Mouse (Mus musculus): ENCODE data around the gene Asic2.

The Asic2 gene

DNA sequence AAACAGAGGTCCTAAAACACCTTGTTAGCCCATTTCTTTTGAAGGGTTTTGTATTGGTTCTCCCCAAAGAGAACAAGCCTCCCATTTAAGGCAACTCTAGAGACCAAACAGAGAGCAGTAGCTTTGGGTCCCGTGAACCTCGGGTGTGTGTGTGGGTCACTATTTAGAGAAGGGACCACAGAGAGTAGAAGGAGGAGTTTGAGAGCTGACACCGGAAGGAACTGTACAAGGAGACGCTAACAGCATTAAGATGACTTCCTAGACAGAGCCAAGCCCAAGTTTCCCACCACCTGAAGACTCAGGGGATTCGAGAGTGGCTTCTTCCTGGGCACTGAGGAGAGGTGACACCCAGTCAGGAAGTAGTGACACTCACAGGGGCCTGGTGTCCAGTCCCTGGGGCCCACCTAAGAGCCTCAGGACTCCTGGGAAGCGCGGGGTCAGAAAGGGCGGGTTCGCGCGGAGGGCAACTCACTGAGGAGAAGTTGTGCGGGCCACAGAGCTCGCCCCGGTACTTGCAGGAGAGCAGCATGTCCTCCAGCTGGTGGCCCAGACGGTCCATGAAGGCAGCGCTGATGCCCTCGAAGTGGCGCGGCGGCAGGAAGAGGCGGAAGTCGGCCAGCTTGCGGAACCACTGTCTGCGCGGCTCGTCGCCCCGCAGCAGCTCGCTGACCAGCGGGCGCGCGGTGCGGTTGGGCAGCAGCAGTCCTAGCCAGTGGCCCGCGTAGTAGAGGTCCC is 816.8 kb downstream of the Asic2 start:
- DNase-seq (ENCODE audit: extremely low read depth, insufficient read length, low spot score), result peak; percentile 15

DNA sequence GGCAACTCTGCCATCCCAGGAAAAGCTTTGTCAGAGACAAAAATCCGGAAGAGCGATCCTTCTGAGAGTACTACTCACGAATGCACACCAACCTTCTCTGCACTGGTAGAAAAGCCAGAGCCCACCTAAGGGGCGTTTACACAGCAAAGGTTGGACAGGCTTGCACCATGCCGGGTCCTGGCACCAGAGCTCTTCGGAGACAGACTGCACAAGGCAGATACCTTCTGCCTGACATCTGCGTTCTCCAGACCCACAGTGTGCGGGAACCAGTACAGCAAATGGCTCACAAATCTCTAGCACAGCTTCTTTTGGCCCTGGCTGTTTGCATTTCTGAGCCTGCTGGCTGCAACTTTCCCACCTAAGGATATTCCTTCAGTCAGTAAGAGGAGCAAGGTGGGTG is 817.6 kb downstream of the Asic2 start:
- no peak for DNase-seq (ENCODE audit: extremely low read depth, insufficient read length, low spot score)

DNA sequence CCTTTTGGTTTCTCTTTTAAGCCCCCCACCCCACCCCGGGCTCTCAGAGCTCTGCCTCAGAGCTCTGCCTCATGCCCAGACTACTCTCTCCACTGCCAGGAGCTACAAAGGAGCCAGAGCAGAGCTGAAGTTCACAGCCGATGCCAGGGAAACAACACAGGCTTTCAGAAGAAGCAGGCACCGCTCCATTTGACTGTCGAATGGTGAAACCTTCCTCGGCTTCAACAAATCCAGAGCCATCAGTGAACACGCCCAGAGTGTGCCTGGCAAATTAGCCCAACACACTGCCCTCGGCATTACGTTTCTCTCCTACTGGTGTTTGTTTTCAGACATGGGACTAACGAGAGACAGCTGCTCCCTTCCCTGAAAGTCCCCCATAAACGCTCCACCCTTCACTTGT is 819.8 kb downstream of the Asic2 start:
- DNase-seq (ENCODE audit: extremely low read depth, insufficient read length, low spot score), result no peak

DNA sequence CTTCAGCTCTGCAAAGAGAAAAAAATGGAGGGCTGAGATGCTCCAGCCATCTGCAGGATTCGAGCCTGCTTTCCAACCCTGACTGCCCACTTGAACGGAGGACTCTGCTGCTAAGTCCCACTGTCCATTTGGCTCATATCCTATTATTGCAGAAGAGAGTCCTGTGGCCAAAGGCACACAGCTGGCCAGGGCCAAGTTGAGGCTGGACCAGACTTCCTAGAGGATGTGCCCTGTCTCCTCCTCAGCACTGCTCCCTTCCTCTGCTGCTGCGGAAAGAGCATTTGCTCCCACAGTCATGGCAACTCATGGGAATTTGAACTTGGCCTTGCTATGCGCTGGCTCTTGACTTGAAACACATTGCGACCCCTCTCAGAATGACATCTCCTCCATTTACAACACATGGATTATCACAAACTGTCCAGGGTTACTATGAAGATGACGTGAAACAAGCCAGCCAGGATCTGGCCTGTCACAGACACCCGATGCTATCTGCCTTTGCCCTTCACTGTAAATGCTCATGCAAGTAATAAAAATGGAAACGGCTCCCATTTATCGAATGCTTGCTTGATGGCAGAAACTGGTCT is 821.6 kb downstream of the Asic2 start:
- DNase-seq (ENCODE audit: extremely low read depth, insufficient read length, low spot score), result no peak

DNA sequence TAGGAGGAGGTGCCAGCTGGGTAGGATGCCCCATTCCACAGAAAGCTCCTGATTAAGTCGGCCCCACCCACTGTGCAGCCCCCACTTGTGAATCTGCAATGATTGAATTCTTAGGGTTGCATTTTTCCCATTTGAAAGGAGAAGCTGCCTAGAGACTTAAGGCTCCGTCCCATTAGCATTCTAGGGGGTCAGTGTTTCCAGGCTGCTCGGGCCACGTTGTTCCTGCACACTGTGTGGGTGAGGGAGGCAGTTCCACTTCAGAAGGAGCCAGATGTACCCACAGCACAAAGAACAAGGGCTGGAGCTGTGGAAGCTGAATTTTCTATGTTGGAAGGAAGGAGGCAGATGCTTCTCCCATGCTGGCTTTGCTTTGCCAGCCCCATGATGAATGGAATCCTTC is 833.1 kb downstream of the Asic2 start:
- no peak for DNase-seq (ENCODE audit: extremely low read depth, insufficient read length, low spot score)

DNA sequence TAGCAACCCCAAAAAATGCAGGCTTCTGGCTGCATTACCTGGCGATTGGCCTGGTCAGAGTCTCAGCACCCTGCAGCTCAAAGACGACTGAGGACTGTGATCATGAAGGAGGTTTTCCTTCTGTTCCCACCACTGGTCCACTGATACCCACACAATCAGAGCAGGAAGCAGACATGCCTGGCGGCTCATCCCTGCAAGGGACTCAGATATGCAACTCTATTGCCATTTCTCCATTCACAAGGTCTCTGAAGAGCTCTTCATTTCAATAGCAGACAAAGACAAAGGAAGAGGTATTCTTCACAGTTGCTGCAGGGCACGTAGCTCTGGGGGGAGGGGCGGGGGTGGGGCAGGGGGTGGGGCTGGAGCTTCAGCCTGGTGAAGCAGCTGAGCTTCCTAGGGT is 834.3 kb downstream of the Asic2 start:
- no peak for DNase-seq (ENCODE audit: extremely low read depth, insufficient read length, low spot score)

DNA sequence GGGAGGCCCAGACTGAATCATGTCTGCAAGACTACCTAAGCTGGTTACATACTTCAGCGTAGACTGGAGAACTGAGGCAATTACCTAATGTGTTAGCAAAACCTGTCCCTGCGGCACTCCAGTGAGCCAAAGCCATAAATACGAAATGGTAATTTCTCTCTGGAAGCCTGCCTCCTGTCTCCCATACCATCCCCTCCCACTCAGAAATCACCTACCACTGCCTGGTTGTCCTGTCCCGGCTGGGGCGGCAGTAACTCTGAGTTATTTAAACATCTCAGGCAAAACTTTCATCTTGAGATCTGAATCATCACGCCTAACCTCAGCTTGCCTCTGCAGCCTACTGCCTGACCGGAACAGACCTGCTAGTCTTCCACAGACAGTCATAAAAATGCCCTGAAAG is 835.6 kb downstream of the Asic2 start:
- DNase-seq (ENCODE audit: extremely low read depth, insufficient read length, low spot score), result no peak

DNA sequence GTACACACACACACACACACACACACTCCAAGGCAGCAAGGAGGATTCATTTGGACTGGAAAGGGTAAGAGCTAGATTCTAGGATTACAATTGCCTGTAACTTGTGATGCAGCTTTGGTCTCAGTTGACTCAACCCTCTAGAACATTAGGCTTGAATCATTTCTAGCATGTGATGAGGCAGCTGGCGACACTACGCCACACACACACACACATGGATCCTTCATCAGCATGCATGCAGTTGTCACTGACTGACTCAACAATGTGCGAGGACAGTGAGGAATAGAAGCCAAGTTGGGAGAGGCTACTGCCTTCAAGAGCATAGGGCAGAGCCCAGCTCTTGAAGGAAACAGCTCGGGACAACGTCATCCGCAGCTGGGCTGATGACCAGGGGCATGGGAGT is 843.9 kb downstream of the Asic2 start:
- no peak for DNase-seq (ENCODE audit: extremely low read depth, insufficient read length, low spot score)

DNA sequence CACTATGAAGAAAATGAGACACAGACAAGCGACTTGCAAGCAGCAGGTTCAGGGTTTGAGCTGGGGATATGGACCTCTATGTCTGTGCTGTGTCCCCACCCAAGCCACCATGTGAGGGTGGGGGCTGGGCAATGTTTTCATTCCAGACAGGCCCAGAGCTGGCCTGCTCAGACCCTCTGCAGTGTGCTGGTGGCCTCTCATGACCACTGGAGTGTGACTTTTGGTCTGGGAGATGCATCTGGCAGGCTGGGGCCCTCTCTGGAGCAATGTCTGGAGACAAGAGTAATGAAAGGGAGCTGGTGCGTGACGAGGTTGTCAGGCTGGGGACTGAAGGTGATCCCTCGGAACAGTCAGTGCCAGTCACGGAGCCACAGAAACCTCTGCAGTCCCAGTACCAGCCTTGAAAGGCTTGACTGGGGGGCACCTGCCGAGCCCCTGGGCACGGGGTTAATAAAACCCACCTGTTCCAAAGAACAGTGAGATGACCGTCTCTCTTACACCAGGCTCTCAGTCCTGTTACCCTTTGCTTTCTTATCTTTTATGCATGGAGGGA is 848.2 kb downstream of the Asic2 start:
- DNase-seq (ENCODE audit: extremely low read depth, insufficient read length, low spot score), result no peak

DNA sequence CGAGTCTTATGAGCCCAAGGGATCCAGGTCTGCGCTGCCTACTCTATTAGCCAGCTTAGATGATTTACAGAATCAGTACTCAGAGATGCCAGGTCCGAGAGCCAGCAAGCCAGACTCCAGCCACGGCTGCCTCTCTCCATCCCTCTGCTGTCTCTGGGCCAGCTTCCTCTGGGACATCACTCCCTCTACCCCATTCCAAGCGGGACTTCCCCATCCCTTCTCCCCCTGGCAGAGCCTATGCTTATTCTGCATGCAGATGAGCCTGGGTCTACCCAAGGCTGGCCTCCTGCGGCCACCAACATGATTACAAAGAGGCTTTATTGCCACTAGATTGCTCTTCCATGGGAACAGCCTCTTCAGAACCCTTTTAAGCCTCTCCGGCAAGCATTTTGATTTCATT is 850.2 kb downstream of the Asic2 start:
- no peak for DNase-seq (ENCODE audit: extremely low read depth, insufficient read length, low spot score)

DNA sequence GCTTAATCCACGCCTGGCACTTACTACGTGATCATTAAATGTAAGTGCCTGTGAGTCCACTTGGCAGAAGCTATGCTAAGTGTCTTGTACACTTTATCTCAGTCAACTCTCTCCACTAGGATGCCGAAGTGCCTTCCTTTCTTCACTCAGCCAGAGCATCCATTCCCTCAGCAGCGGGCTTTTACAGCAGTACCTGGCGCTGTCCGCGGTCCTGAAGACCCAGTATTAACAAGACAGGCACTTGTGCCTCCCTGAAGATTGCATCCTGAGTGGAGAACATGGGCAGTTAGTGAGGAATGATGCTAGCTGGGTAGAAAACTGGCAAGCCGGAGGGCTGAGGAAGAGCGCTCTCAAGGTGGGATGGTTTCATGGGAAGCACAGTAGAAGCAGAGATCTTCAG is 852.6 kb downstream of the Asic2 start:
- no peak for DNase-seq (ENCODE audit: extremely low read depth, insufficient read length, low spot score)

DNA sequence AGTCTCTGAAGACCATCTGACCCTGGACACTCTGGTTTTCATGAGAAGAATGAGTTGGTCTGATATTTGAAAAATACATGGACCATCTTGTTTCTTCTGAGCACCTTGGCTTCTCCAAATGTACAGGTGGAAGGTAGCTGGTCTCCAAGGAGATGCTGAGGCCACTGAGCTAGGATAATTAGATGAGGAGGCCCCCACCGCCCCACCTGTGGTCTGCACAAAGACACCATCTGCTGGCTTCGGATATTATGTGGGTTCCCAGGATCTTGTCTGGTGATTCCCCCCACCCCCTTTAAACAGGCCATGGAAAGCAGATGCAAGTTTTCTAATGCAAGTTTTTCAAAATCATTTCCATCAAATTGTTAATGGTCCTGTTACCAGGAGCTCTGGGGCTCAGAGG is 856.6 kb downstream of the Asic2 start:
- no peak for DNase-seq (ENCODE audit: extremely low read depth, insufficient read length, low spot score)

DNA sequence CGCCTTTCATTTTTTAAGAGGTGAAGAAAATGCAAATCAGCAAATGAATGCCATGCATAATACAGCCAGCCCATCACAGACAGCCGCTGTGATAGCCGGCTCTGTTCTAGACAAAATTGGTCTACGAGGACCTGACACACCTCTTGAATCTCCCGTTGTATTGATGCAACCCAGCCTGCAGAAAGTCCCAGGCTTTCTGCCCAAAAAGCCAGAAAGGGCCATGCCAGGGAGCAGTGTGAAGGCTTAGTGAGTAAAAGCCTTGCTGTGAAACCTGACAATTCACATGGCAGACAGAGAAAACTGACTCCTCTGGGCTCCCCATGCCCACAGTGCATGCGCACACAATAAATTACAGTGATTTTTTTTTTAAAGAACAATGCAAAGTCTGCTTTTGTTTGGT is 858.2 kb downstream of the Asic2 start:
- no peak for DNase-seq (ENCODE audit: extremely low read depth, insufficient read length, low spot score)

DNA sequence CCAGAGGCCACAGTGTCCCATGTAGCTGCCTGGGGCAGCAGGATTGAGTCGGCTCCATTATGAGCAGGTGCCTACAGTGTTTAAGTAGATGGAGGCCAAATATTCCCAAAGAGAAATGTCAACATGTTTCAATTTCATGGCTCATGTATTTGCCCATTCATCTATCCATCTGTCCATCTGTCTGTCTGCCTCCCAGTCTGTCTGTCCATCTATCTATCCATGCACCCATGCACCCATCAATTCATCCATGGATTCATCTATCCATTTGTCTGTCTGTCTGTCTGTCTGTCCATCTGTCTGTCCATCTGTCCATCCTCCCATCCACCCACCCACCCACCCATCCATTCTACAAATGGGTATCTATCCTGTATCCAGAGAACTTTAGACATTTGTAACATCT is 861.3 kb downstream of the Asic2 start:
- DNase-seq (ENCODE audit: extremely low read depth, insufficient read length, low spot score), result no peak

DNA sequence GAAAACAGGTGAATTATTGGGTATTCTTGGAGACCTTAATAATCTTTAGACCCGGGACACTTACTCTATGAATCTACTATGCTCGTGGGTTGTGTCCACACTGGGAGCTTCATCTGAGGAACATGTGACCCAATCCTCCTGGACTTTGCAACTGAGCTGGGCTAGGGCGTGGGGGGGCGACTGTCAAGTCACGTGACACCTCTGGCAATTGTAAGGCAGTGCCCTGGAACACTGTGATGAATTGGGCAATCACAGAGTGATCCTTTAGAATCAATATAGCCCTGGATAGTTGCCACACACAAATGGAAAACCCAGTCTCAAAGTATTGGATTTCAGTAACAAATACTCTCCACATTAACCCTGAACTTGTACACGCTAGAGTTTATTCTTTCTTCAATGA is 867.4 kb downstream of the Asic2 start:
- DNase-seq (ENCODE audit: extremely low read depth, insufficient read length, low spot score), result no peak

DNA sequence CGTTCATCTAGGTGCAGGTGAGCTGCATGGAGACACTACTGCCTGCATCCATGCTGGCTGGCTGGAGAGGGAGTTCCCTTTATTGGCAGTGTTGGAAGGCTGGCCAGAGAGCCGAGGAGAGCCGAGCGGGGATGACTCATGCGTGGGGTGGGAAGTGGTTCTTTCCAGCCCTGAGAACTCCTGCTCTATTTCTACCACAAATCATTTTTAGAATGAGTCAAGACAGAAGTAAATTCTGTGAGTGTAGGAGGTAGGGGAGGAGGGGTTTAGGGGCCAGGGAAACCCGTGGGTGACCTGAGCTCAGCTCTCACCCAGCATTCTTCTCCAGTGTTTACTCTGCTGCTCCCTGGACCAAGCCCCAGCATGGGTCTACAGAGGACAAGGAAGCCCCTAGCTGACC is 872.2 kb downstream of the Asic2 start:
- peak; percentile 34 for DNase-seq (ENCODE audit: extremely low read depth, insufficient read length, low spot score)

DNA sequence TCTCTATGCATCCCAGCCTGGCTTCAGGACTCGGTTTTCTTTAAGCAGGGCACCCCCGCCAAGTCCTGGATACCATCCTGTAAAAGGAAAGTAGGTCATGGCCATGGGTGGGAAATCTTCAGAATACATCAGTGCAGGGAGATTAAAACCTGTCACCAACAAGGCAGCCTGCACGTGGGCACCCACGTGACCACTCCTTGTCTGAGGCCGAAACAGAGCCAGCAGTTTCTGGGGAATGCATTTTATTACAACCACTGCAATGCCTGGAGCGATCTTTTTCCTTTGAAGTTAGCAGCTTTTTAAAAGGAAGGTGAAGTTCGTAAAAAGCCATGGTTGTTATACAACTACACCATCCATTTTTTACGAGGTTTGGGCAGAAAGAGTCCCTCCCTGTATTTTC is 873.7 kb downstream of the Asic2 start:
- DNase-seq (ENCODE audit: extremely low read depth, insufficient read length, low spot score), result no peak

DNA sequence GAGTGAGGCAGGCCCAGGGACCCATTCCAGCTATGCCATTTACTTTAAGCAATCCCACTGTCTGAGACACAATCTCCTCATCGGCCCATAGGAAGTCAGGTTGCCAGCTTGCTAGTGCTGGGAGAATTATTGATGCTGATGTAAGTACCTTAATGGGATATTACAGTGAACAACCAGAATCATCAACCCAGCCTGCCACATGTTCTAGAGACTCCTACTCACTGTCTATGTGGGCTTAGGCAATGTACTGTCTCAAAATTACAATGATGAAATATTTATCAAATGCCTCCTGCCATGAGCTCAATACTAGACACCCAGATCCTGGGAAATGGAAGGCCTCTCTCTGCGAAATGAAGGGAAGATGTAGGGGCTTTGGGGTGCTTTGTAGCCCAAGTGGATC is 876.1 kb downstream of the Asic2 start:
- DNase-seq (ENCODE audit: extremely low read depth, insufficient read length, low spot score), result no peak

DNA sequence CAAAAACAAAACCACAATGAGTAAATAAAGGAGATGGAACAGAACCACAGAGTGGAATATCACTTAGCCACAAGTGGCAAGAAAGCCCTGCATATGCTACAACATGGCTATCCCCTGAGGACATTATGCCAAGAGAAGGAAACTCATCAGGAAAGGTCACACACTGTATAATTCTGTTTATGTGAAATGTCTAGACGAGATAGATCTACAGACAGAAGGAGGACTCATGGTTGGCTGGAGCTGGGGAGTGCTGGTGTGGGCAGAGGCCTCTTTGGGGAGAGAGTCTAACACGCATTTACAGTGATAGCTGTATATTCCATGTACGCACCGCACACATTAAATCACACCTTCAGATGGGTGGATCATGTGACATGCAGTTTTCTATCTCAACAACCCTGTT is 884.4 kb downstream of the Asic2 start:
- DNase-seq (ENCODE audit: extremely low read depth, insufficient read length, low spot score), result no peak

DNA sequence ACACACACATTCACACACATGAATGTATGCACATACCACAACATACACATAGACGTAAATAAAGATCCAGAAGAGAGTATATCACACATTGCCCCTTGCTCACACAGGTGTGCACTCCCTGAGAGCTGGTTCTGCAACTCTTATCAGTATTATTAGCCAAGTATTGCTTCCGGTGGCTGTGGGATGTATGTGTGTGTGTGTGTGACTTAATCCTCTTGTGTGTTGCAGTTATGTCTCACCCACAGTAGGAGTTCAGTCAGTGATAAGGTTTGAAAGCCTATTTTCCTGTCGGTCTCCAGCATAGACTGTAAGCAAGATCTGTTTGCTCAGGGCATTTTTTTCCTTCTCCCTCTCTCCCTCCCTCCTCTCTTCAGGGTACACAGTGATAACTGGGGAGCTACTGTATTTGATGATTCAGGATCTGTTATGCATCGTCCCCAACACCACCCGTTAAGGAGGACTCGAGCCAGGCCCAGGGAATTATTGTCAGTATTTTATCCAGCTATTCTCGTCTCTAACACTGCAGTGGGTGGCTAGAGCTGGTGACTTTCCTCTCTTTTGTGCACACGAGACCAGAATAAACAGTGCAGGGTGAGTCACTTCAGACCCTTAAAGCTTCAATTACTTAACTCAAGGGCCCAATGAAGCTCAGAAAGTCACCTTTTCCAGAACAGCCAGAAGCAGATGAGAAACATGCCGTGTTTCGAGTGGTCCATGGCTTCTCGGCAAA is 888.0 kb downstream of the Asic2 start:
- no peak for DNase-seq (ENCODE audit: extremely low read depth, insufficient read length, low spot score)

DNA sequence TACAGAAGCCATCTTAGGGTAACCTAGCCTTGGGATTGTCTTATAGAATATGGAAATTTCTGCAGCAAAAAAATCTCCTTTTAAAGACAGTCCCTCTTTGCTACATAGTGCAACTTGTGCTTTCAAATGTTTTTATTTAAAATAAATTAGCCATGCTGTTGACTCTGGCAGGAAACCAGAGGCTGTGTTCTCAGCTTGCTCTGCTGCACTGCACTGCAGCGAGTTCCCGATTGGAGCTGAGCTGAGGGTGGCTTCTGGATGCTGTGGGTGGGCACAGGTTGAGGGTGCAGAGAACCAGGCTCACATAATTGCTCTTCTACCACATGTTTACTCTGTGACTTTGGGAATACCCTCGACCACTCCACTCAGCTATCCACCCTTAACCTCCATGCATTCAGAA is 889.0 kb downstream of the Asic2 start:
- no peak for DNase-seq (ENCODE audit: extremely low read depth, insufficient read length, low spot score)

DNA sequence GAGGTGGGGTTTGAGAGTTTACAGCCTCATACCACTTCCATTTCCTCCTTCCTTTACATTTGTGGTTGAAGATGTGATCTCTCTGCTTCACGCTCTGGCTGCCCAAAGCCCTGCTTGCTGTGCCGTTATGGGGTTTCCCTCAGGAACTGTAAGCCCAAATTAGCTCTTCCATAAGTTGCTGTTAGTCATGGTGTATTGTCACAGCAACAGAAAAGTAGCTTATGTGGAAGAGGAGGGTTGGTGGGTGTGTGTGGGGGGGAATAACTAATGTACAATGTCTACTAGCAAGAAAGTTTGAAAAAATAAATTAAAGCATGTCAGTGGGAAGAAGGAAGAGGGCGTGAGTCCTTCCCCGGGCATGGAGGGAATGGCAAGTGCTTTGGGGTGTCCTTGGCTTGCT is 896.4 kb downstream of the Asic2 start:
- DNase-seq (ENCODE audit: extremely low read depth, insufficient read length, low spot score), result no peak

All from 3134 (cell line).